Mouse (Mus musculus) left cerebral cortex, postnatal 14 days (tissue): ENCODE measurements around the gene Stx8. TPM values are rescaled to one million over a fixed set of nuclear protein-coding genes. Genes with fewer than 3 reads are reported as not detected.

Experiments used
- DNase-seq, 2 experiments: peaks; one replicate each; pipeline ENCODE4 v3.0.0; 2021 to 2022; ENCODE audit warnings: low spot score in 2 of 2, mixed read lengths in 1 of 2
- intact Hi-C: fragments of 180-260 bp; cut with DNase I; formaldehyde crosslinking; loops from one replicate; pipeline ENCODE4 v1.15.1; 2025
- total RNA-seq, 2 experiments: library from RNA; stranded (reverse); gene quantifications; 2 replicates each; pipeline ENCODE4 v1.2.3; 2021

The Stx8 gene
- total RNA-seq, 2 experiments from 2014 or later, result 31.7 to 36.2 TPM

GRCm38 (mm10) chr11:68203658-68204315, 237.8 kb downstream of the Stx8 start:
- DNase-seq, result no peak
- intact Hi-C loops, result no loop called here

GRCm38 (mm10) chr11:68204407-68204806, 238.4 kb downstream of the Stx8 start:
- intact Hi-C loops, result no loop called here
- DNase-seq, result no peak

GRCm38 (mm10) chr11:68205572-68206229, 239.7 kb downstream of the Stx8 start:
- DNase-seq, result peak; percentile 38 to 41
- intact Hi-C loops, result no loop called here

- DNase-seq, result no peak
- intact Hi-C loops, result no loop called here
These were observed 242.0 kb downstream of the Stx8 start for GRCm38 (mm10) chr11:68208023-68208422.

- DNase-seq, result no peak
- intact Hi-C loops, result no loop called here
These were observed 242.6 kb downstream of the Stx8 start for GRCm38 (mm10) chr11:68208582-68208981.

DNA sequence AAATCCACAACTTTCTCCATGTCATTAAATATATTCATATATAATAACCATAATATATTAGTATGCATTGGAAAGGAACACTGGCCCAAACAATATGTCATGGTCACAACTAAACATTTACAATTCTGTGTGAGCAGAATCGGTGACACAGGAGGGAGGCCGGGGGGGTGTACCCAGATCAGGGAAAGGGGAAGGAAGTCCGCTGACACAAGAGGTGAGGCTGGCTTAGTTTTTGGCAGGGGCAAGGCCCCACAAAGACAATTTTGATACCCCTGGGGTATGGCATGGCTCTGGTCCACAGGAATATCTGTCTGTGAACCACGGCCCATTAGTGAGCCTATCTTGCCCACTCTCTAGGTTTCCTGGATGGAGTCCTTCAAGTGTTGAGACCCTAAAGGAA, 243.5 kb downstream of the Stx8 start:
- DNase-seq, result no peak
- intact Hi-C loops, result no loop called here

DNA sequence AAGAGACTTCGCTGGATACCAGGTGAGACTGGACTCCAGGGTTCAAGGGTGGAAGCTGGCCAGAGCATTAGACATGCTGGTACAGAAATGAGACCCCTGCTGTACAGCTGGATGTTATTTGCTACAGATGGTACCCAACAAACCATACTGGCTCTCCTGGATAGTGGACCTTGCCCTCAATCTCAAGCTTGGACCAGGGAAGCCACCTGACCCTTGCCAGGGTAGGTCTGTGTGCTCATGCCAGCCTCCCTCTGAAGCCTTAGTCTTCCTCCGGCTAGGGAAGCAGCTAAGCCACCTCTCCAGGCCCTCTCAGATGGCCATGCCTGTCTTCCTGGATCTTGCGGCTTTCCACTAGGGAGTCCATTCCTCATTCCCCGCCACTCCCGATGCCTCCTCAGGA, 244.7 kb downstream of the Stx8 start:
- intact Hi-C loops, result loop anchor here (5.0 kb wide), 1 partner anchor 197 kb away; no protein-coding TSS in a partner anchor
- no peak for DNase-seq

DNA sequence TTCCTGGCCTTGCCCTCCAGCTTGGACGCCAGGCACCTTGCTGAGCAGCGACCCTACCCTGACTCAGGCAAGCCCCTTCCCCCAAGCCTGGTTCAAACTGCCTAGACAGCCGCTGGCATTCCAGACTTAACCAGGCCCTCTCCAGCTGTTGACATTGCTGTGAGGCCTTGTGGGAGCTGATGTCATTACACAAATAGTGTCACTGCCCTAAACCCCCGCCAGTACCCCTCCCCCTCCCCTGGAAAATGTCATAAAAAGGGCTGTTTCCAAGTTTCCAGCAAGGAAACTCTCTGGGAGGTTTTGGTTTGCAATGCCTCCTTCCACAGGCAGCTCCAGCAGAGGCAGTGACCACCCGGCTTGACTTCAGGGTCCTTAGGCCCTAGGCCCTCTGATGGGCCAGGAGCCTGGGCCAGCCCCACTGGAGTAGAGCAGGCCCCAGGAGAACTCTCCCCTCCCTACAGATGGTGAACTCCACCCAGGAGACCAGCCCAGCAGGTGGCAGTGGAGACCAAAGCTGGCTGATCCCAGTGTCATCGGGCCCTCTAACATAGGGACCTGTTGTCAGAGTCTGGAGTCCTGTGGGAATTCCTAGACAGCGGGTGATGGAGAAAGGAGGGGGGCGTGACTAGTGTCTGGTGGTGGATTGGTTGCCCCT, 246.1 kb downstream of the Stx8 start:
- peak; percentile 23 to 26 for DNase-seq
- intact Hi-C loops, result loop anchor here (5.0 kb wide), 1 partner anchor 195 kb away; no protein-coding TSS in a partner anchor

DNA sequence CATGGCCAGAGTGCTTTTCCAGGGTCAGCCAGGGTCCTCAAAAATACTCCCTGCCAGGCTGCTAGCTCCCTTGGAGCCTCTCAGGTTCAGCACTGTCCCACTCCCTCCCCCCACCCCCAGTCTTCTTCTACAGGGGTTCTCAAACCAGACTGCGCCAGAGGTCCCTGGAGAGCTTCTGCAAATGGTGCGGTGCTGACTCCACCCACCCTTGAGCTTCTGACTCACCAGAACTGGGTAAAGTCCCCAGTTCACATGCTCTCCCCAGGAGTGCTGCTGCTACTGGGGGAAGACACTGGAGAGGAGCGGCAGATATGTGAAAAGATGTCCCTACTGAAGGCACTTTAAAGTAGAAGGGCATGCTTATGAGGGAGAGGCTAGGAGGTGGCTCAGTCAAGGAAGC, 247.9 kb downstream of the Stx8 start:
- intact Hi-C loops, result loop anchor here (5.0 kb wide), 1 partner anchor 193 kb away; no protein-coding TSS in a partner anchor
- no peak for DNase-seq

GRCm38 (mm10) chr11:68214496-68215205, 248.7 kb downstream of the Stx8 start:
- DNase-seq, result no peak
- intact Hi-C loops, result loop anchor here (5.0 kb wide), 1 partner anchor 193 kb away; no protein-coding TSS in a partner anchor

- intact Hi-C loops, result no loop called here
- DNase-seq, result peak; percentile 29 to 51
These were observed 249.4 kb downstream of the Stx8 start for GRCm38 (mm10) chr11:68215206-68215912.

DNA sequence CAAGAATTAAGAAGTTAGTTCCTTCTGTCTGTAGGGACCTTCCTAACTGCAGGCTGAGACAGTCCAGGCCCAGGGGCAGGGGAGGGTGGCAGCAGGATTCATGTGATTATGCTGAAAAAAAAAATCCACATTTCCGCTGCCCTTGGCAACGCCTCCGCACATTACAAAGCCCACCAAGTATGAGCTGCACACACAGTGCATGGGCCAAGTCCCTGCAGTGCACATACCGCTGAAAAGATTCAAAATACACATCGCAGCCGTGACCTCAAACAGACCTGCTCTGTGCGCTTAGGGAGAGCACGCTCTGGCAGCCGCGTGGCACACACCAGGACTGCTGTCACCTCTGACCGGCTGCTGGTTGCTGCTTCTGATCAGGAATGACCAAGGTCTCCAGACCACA, 250.0 kb downstream of the Stx8 start:
- no peak for DNase-seq
- intact Hi-C loops, result no loop called here

- intact Hi-C loops, result no loop called here
- DNase-seq, result no peak
These were observed 254.7 kb downstream of the Stx8 start for GRCm38 (mm10) chr11:68220733-68221132.

DNA sequence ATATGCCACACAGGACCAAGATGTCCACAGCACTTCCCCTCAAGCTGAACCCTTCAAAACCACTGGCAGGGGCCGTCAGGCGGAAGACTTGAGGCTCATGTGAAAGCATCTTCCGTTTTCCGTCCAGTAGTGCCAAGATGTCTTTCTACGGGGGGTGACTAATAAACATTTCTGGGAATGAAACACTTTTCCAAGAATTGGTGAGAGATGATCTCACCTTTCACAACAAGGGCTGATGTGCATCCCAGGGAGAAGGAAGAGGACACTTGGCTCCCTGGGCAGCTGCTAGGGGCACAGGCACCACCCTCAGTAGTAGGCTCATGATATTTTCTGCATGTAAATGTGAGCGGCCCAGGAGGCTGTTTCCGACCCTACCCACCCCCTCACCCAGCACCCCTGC, 256.2 kb downstream of the Stx8 start:
- no peak for DNase-seq
- intact Hi-C loops, result no loop called here

DNA sequence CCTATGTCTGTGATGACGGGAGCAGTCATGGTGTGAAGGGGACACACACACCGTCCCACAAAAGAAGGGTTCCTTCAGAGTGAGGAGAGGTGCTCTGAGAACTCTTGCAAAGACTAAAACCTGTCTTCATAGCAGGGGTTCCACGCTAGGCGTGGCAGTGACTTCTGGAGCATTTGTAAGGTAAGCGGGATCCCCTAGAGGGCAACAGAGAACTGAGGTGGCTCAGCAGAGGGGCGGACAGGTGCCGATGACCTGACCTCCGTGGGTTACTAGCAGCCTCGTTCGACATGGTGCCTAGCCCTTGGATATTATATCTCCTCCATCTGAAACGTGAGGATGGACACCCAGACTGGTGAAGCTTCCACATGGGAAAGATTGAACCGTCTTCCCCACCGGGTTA, 257.1 kb downstream of the Stx8 start:
- no peak for DNase-seq
- intact Hi-C loops, result no loop called here

DNA sequence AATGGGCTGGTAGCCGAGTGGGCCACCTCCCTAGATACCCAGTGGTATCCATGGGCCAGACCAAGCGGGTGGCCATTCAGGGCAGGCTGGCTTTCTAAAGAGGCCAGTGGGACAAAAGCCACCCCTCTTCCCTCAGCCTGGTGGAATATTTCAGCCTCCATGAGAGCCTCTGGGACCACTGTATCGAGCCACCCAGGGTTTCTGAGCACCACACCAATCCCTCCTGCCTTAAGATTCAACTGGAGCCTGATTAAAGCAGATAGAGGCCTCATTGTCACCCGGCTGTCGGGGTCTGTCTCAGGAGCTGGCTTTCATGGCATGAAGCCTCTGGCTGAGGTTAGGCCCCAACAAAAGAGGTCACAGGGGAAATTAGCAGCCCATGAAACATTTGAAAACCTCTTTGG, 260.7 kb downstream of the Stx8 start:
- no peak for DNase-seq
- intact Hi-C loops, result no loop called here

DNA sequence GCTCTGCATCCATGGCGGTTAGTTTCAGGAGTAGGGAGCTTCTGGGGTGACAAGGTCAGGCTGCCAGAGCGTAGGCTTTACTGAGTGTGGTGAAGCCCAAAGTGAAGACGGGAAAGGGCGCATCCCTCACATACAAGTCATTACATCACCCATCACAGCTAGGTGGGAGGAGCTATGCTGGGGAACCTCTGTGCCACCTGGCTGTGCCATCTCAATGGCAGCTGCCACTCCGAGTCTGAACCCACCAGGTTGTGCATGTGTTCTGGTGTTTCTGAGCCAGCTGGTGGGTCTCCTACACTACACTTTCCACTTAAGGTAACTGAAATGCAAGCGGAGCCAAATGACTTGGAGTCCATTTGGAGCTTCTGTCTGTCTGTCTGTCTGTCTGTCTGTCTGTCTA, 261.8 kb downstream of the Stx8 start:
- intact Hi-C loops, result no loop called here
- DNase-seq, result no peak

DNA sequence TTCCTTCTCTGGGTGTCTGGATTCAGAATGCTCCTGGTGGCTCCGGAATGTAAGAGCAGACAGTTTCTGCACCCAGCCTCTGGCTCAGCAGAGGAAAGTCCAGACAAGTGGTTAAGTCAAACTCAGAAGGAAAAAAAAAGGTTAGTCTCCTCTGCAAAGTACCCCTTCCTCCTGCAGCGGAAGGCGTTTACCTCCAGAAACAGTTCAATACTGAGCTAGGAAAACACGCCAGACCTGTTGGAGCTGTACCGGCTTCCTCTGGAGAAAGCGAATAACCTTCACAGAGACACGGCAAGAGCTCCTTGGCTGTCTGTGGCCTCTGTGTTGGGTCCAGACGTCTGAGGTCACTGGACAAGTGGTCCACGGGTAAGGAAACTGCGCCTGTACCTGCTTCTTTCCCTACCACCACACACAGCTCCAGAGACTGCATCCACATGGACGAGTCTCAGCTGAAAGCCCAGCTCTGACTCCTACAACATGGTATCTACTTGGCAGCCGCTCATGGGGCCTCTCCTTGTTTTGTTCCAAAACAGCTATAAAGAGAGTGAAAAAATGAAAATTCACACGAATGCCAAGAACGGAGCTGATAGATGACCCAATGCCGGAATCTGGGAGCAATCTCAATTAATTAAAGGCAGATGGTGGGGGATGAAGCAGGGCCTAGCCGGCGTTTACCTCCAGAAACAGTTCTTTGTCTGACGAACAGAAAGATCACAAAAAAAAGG, 263.1 kb downstream of the Stx8 start:
- intact Hi-C loops, result no loop called here

GRCm38 (mm10) chr11:68231558-68231957, 265.6 kb downstream of the Stx8 start:
- DNase-seq, result no peak
- intact Hi-C loops, result no loop called here

More for the DNA sequence above, 263.1 kb downstream of the Stx8 start:
- DNase-seq, result no peak
